Mouse (Mus musculus): Measurements from ENCODE around the gene Cyb5d1.

The Cyb5d1 gene

GRCm38 (mm10) chr11:69395235-69395633, at the start of gene Cyb5d1, which contains the start of gene Naa38:
Gene Cyb5d1 (minus strand): TSS chr11:69395631.
Gene Naa38 (plus strand): TSS chr11:69395487.
- peak; percentile 90 to 92 for DNase-seq (ENCODE audit: low spot score in 2 of 2)

GRCm38 (mm10) chr11:69443328-69443727, 47.9 kb upstream of the Cyb5d1 start:
- no peak for DNase-seq (ENCODE audit: low spot score in 2 of 2)

- DNase-seq (ENCODE audit: low spot score in 2 of 2), result no peak
These were observed 41.9 kb upstream of the Cyb5d1 start for GRCm38 (mm10) chr11:69437291-69437690.

- DNase-seq (ENCODE audit: low spot score in 2 of 2), result no peak
These were observed 37.8 kb upstream of the Cyb5d1 start for GRCm38 (mm10) chr11:69433189-69433588.

- DNase-seq (ENCODE audit: low spot score in 2 of 2), result no peak
These were observed 37.2 kb upstream of the Cyb5d1 start for GRCm38 (mm10) chr11:69432640-69432982.

DNA sequence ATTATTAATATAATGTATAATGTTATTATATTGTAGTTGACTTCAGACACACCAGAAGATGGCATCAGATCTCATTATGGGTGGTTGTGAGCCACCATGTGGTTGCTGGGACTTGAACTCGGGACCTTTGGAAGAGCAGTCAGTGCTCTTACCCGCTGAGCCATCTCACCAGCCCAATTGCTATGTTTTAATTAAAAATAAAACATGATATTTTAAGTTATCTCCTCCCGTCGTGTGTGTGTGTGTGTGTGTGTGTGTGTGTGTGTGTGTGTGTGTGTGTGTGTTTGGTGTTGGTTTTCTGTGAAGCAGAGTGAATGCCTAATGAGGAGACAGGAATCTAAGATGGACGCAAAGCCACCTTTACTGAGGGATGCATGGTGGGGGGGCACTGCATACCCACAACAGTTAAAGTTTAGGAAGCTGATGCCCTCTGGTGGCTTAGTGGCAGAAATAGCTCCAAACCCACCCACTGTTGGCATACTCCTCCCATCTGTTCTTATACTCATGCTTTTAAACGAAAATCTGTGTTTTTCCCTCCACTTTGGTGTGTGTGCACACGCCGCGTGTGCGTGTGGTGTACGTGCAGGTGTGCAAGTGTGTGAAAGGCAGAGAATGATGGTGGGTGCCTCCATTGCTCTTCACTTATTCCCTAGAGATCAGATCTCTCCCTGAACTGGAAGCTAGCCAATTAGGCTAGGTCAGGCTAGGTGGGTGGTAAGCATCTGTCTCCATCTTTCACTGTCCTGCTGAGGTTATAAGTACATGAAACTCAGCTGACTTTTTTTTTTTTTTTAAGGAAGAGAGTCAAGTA, 36.6 kb upstream of the Cyb5d1 start:
- peak; percentile 59 to 60 for DNase-seq (ENCODE audit: low spot score in 2 of 2)

DNA sequence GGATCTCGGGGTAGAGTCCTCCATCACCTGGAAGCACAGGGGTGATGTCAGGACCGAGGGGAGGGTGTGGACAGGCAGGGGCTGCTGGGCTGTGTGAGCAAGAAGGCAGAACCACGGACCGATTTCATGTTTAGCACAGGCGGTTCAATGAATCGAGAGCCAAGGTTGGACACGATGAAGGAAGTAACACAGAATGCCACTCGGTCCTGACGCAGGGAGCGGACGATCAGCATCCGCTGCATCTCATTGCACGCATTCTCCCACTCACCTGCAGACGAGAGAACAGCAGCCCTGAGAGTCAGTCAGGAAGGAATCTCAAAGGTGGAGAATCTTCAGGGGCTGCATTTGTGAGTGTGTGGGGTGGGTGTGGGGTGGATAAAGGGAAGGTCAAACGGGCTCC, 35.2 kb upstream of the Cyb5d1 start:
- DNase-seq (ENCODE audit: low spot score in 2 of 2), result no peak

- no peak for DNase-seq (ENCODE audit: low spot score in 2 of 2)
These were observed 33.9 kb upstream of the Cyb5d1 start for GRCm38 (mm10) chr11:69429313-69429712.

GRCm38 (mm10) chr11:69428751-69429150, 33.3 kb upstream of the Cyb5d1 start:
- DNase-seq (ENCODE audit: low spot score in 2 of 2), result no peak

GRCm38 (mm10) chr11:69426246-69426645, 30.8 kb upstream of the Cyb5d1 start:
- DNase-seq (ENCODE audit: low spot score in 2 of 2), result no peak

DNA sequence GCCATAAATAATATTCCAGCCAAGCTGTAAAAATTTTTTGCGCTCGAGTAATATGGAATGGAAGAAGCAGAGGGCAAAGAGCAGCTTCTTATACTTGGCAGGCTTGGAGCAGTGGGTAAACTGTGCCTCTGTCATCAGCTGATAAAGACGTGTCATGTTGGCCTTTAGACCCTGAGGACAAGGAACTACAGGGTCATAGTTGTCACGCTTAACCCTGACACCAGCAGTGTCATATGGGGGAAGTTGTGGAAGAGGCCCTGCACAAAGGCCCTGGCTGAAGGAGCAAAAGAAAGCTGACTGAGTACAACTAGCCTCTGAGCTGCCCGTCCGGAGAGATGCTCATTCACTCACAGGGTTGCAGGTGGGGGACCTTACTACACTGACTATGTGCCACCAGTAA, 28.5 kb upstream of the Cyb5d1 start:
- DNase-seq (ENCODE audit: low spot score in 2 of 2), result no peak

GRCm38 (mm10) chr11:69422842-69423241, 27.4 kb upstream of the Cyb5d1 start:
- DNase-seq (ENCODE audit: low spot score in 2 of 2), result no peak

DNA sequence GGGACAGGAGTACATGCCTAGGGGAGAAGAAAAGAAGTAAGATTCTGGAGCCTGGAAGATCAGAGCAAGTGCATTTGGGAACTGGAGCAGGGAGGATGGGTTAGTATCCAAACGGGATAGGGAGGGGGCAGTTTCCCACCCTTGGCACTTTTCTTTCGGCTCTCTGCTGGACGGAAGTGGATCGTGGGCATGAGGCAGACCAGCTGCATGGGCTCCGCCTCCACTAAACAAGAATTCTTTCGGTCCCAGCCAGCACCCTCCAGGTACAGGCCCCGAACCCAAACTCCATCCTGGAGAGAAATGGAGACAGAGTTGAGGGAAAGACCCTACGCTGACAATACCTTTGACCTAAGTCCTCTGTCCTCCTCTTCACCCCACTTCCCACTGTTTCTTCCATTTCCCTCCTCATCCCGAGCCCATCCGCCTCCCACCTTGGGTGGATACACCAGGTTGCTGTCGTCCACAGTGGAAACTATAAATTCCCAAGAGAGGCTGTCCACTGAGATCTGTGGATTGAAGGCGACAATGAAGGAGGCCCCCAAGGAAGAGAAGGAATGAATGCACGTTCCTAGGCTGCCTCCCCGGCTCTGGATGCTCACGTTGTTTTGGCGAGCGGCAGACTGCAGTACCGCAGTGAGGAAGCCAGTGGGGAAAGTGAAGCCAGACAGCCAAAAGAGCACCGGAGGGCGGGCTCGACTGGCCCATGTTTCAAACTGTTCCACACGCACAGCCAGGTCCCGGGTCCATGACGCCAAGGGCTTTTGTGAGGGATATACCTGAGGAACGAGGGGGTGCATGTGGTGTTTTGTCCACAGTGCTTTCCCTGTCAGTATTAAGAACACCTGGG, 25.9 kb upstream of the Cyb5d1 start:
- DNase-seq (ENCODE audit: low spot score in 2 of 2), result no peak

GRCm38 (mm10) chr11:69420554-69421000, 25.1 kb upstream of the Cyb5d1 start:
- no peak for DNase-seq (ENCODE audit: low spot score in 2 of 2)

GRCm38 (mm10) chr11:69419813-69420553, 24.6 kb upstream of the Cyb5d1 start:
- DNase-seq (ENCODE audit: low spot score in 2 of 2), result no peak

DNA sequence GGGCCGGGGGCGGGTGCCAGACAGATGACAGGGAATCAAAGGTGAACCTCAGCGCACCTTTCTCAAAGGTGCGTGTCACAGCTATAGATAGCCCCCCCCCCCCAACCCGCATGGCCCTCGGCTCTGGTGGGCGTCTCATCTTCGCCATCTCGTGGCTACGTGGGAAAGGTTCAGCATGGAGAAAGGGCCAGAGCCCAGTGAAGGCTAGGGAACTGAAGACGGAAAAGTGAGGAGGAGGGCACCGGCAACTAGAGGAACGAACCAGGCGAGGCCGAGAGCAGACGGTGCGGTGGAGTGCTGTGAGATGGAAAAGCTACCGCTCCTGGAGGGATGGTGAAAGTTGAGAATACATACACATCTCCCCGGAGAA, 24.0 kb upstream of the Cyb5d1 start:
- DNase-seq (ENCODE audit: low spot score in 2 of 2), result no peak

GRCm38 (mm10) chr11:69418481-69419442, 23.3 kb upstream of the Cyb5d1 start:
- DNase-seq (ENCODE audit: low spot score in 2 of 2), result peak; percentile 91 to 95

GRCm38 (mm10) chr11:69417449-69418384, 22.3 kb upstream of the Cyb5d1 start:
- peak; percentile 81 to 88 for DNase-seq (ENCODE audit: low spot score in 2 of 2)

GRCm38 (mm10) chr11:69416921-69417448, 21.6 kb upstream of the Cyb5d1 start:
- no peak for DNase-seq (ENCODE audit: low spot score in 2 of 2)

GRCm38 (mm10) chr11:69416509-69416908, 21.1 kb upstream of the Cyb5d1 start:
- no peak for DNase-seq (ENCODE audit: low spot score in 2 of 2)

Measured in right cerebral cortex, postnatal 36 days (tissue).